Mouse (Mus musculus) megakaryocyte, embryonic 14.5 days (primary cell): ENCODE measurements around the gene Pno1.
"Not testable (repeated sequence)": the region's sequence is repeated elsewhere in the genome, so short reads cannot be mapped to it uniquely, and the experiment has no call there.

Experiments
- FLI1 ChIP-seq: IDR thresholded peaks from 2 replicates; pipeline ENCODE4 v1.6.1; 2012; ENCODE audit warnings: low read length, inconsistent platforms, mixed read lengths
- GATA1 ChIP-seq: IDR thresholded peaks from 3 replicates; pipeline ENCODE4 v1.6.1; 2012; ENCODE audit warnings: mixed read lengths, low read length, inconsistent platforms, borderline replicate concordance

GRCm38 (mm10) chr11:17238598-17238997 is 27.2 kb upstream of the Pno1 start:
- TF ChIP-seq GATA1, FLI1: not testable (repeated sequence)
